In the genomic region with DNA sequence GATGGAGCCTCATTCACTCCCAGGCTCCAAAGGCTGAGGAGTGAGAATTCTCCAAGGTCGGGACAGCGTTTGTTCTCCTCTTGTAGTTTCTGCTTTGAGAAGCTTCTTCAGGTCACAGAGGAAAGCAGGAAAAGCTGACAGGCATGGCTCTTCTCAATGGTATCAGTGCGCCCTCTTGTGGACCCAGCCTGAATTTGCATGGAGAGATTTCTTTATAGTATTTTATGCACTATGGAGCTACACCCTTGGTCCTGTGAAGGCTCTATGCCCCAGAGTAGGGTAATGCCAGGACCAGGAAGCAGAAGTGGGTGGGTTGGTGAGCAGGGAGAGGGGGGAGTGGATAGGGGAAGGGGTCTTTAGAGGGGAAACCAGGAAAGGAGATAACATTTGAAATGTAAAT, we compare ENCODE assay signal across 8 mouse cellular contexts. TPM values are rescaled to one million over a fixed set of nuclear protein-coding genes. Genes with fewer than 3 reads are reported as not detected.
DNase-seq lines count a peak whose midpoint lies in the region; ATAC-seq and TF ChIP-seq lines count a peak whose summit lies in the region.

No protein-coding gene starts in this region.

- H3K4me3 ChIP-seq in kidney, embryonic 14.5 days (ENCODE audit: low read length) = no peak overlapping the region
- no peak overlapping the region for H3K4me3 ChIP-seq in forebrain, postnatal 0 days (ENCODE audit: low read depth, low read length)
- H3K4me3 ChIP-seq in intestine, postnatal 0 days (ENCODE audit: low read depth, low read length) = no peak overlapping the region
- no peak overlapping the region for H3K4me3 ChIP-seq in neural tube, embryonic 11.5 days (ENCODE audit: low read depth, low read length)

- H3K27ac ChIP-seq in kidney, embryonic 14.5 days (ENCODE audit: low read depth, low read length) = no peak overlapping the region
- H3K27ac ChIP-seq in forebrain, postnatal 0 days (ENCODE audit: low read depth, low read length) = no peak overlapping the region
- no peak overlapping the region for H3K27ac ChIP-seq in intestine, postnatal 0 days (ENCODE audit: low read depth, low read length)
- no peak overlapping the region for H3K27ac ChIP-seq in neural tube, embryonic 11.5 days (ENCODE audit: low read depth, low read length)

- ATAC-seq in kidney, embryonic 14.5 days (ENCODE audit: low FRiP score, low TSS enrichment) = no peak
- ATAC-seq in cerebellum, adult (ENCODE audit: insufficient number of reproducible peaks, low FRiP score, low TSS enrichment) = peak; percentile 72
- peak; percentile 76 for ATAC-seq in forebrain, postnatal 0 days
- ATAC-seq in intestine, postnatal 0 days = no peak
- peak; percentile 80 for ATAC-seq in neural tube, embryonic 11.5 days (ENCODE audit: insufficient read depth, low FRiP score, low TSS enrichment)

- peak; percentile 54 for DNase-seq in kidney, adult 18-20 months
- peak; percentile 89 for DNase-seq in forebrain, postnatal 0 days
- peak; percentile 74 to 90 for DNase-seq in left cerebral cortex, postnatal 25 days (ENCODE audit: low spot score in 2 of 2)
- peak; percentile 81 for DNase-seq in neural tube, embryonic 11.5 days (ENCODE audit: low spot score)
- peak; percentile 24 to 69 for DNase-seq in urinary bladder, postnatal 4 days (ENCODE audit: low spot score in 2 of 2)

- H3K36me3 ChIP-seq in kidney, embryonic 14.5 days (ENCODE audit: control insufficient read depth, insufficient read depth, low read length) = no peaks in the 10 kb centered on the region
- no peaks in the 10 kb centered on the region for H3K36me3 ChIP-seq in forebrain, postnatal 0 days (ENCODE audit: insufficient read depth)
- H3K36me3 ChIP-seq in intestine, postnatal 0 days (ENCODE audit: control insufficient read depth, insufficient read depth) = no peaks in the 10 kb centered on the region
- no peaks in the 10 kb centered on the region for H3K36me3 ChIP-seq in neural tube, embryonic 11.5 days (ENCODE audit: control insufficient read depth, insufficient read depth, low read length)

- TF ChIP-seq CTCF in forebrain, postnatal 0 days (IDR thresholded peaks at IDR 0.05; ENCODE audit: low read depth) = peak; percentile 93
- TF ChIP-seq CTCF in intestine, postnatal 0 days (IDR thresholded peaks at IDR 0.05; ENCODE audit: low read depth) = peak; percentile 91

- 4% methylated on average over 3 of the region's 3 CpGs for WGBS in kidney, embryonic 14.5 days
- WGBS in forebrain, postnatal 0 days = 2% methylated on average over 3 of the region's 3 CpGs
- 1% methylated on average over 3 of the region's 3 CpGs for WGBS in intestine, postnatal 0 days
- WGBS in neural tube, embryonic 11.5 days = 8% methylated on average over 3 of the region's 3 CpGs

- intact Hi-C loops in left cerebral cortex, postnatal 25 days (cut with DNase I) = loop anchor here (1.0 to 5.0 kb wide), 2 partner anchors 373 to 419 kb away; no protein-coding TSS in a partner anchor

- H3K4me1 ChIP-seq in kidney, embryonic 14.5 days (ENCODE audit: control insufficient read depth, insufficient read depth, low read length) = no peaks in the 10 kb centered on the region
- no peaks in the 10 kb centered on the region for H3K4me1 ChIP-seq in forebrain, postnatal 0 days (ENCODE audit: insufficient read depth)
- no peaks in the 10 kb centered on the region for H3K4me1 ChIP-seq in intestine, postnatal 0 days (replicated peaks; ENCODE audit: control insufficient read depth, insufficient read depth, low read length)
- no peaks in the 10 kb centered on the region for H3K4me1 ChIP-seq in neural tube, embryonic 11.5 days (ENCODE audit: control insufficient read depth, insufficient read depth, low read length)

- H3K4me2 ChIP-seq in kidney, embryonic 14.5 days (replicated peaks; ENCODE audit: low read depth, low read length) = no peak overlapping the region
- H3K4me2 ChIP-seq in forebrain, postnatal 0 days (ENCODE audit: low read depth) = no peak overlapping the region
- H3K4me2 ChIP-seq in intestine, postnatal 0 days (replicated peaks; ENCODE audit: low read depth) = no peak overlapping the region
- H3K4me2 ChIP-seq in neural tube, embryonic 11.5 days (ENCODE audit: low read depth) = no peak overlapping the region

- H3K9ac ChIP-seq in kidney, embryonic 14.5 days (ENCODE audit: low read depth, low read length) = no peak overlapping the region
- H3K9ac ChIP-seq in forebrain, postnatal 0 days = no peak overlapping the region
- no peak overlapping the region for H3K9ac ChIP-seq in intestine, postnatal 0 days (ENCODE audit: low read depth, low read length)
- no peak overlapping the region for H3K9ac ChIP-seq in neural tube, embryonic 11.5 days (ENCODE audit: low read length)

- H3K9me3 ChIP-seq in kidney, embryonic 14.5 days (ENCODE audit: control insufficient read depth, low read length) = no peaks in the 10 kb centered on the region
- no peaks in the 10 kb centered on the region for H3K9me3 ChIP-seq in forebrain, postnatal 0 days (ENCODE audit: low read length)
- H3K9me3 ChIP-seq in intestine, postnatal 0 days (ENCODE audit: control insufficient read depth) = no peaks in the 10 kb centered on the region
- no peaks in the 10 kb centered on the region for H3K9me3 ChIP-seq in neural tube, embryonic 11.5 days (ENCODE audit: control insufficient read depth, low read length)

- H3K27me3 ChIP-seq in kidney, embryonic 14.5 days (ENCODE audit: control insufficient read depth, insufficient read depth, low read length) = no peaks in the 10 kb centered on the region
- no peaks in the 10 kb centered on the region for H3K27me3 ChIP-seq in forebrain, postnatal 0 days (ENCODE audit: insufficient read depth, low read length)
- H3K27me3 ChIP-seq in intestine, postnatal 0 days (replicated peaks; ENCODE audit: control insufficient read depth, insufficient read depth, low read length) = no peaks in the 10 kb centered on the region
- no peaks in the 10 kb centered on the region for H3K27me3 ChIP-seq in neural tube, embryonic 11.5 days (ENCODE audit: control insufficient read depth, insufficient read depth, low read length)

RNA-seq across cellular contexts. Expression of gene Ces1h, which starts 51.1 kb away (rescaled TPM):
- not detected in 2 replicates for polyA plus RNA-seq in kidney, embryonic 14.5 days (2014; fragmentation: Nextera tagmentation; extraction: Ambion mirVana)
- total RNA-seq in forebrain, postnatal 0 days (2014; rRNA removed) = not detected in 2 replicates
- polyA plus RNA-seq in forebrain, postnatal 0 days (2015; fragmentation: Nextera tagmentation; extraction: Ambion mirVana) = not detected in 2 replicates
- polyA plus RNA-seq in intestine, postnatal 0 days (2015; fragmentation: Nextera tagmentation; extraction: Ambion mirVana) = not detected in 2 replicates
- total RNA-seq in left cerebral cortex, postnatal 25 days (2021) = not detected
- not detected in 2 replicates for polyA plus RNA-seq in neural tube, embryonic 11.5 days (2014; fragmentation: Nextera tagmentation; extraction: Ambion mirVana)

Comparison
In these comparisons a context has a peak if more than half of its experiments do, and no peak if none do; other contexts are left out.
1. ATAC-seq: peak in cerebellum, adult (single experiment), forebrain, postnatal 0 days (single experiment) and neural tube, embryonic 11.5 days (single experiment); none in kidney, embryonic 14.5 days (single experiment) and intestine, postnatal 0 days (single experiment).
2. Peak in every context shown above with its lines, with median percentiles within 50 percentile points of each other: DNase-seq.